Mouse (Mus musculus) C2C12 (cell line): ENCODE data around the gene Lmx1a.

Source experiments
- CTCF ChIP-seq: IDR thresholded peaks from one replicate; pipeline ENCODE4 v1.5.1; 2011; ENCODE audit not compliant: control insufficient read depth, insufficient read depth, insufficient read length
- MYOG ChIP-seq: IDR thresholded peaks from one replicate; pipeline ENCODE4 v1.6.1; 2011; ENCODE audit not compliant: control insufficient read depth, insufficient read length; ENCODE audit errors: extremely low read depth
- USF1 ChIP-seq: IDR thresholded peaks from one replicate; pipeline ENCODE4 v1.6.1; 2011; ENCODE audit warnings: low read depth, mild to moderate bottlenecking, control low read depth, moderate library complexity

DNA sequence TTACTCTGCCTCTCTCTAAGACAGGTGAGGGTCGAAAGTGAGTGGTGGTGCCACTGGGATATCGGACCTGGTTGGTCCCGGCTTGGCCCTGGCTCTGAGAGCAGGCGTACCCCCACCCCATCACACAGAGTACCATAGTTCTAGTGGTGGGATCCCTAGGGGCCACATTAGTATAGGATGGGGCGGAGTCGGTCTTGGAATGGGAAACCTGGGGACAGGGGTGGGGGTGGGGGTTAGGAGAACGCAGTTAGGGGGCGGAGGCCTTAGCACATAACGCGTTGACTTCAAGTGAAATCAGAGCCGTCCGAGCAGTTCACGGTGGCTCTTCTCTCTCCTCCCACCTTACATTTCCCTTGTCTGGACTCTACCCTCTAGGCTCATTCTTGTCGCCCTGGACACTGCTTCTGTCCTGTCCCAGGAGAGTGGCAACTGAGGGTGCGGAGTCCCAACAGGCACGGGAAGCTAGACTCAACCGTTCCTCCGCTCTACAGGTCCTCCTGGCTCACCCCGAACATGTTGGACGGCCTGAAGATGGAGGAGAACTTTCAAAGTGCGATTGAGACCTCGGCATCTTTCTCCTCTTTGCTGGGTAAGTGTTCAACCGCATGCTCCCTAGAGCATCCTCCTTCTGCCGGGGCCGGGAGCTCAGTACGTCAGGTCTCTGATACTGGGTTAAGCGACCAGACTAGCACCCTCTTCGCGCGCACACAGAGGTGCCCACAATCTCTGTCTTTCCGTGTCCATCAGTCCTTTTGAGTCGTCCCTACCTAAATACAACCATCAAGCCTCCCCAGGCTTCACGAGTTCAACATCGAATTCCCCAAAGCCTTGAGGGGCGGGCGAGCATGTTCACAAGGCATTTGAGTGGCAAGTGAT lies 463 bp downstream of the Lmx1a start:
- no peak for TF ChIP-seq CTCF
- TF ChIP-seq MYOG, result no peak
- no peak for TF ChIP-seq USF1
